Mouse (Mus musculus) cortical plate, adult 2 months (tissue): ENCODE results near the gene Ugt2a3.

Experiments
- CTCF ChIP-seq: fragments of 200-500 bp; IDR thresholded peaks from 2 replicates; pipeline ENCODE4 v1.5.1; 2011; ENCODE audit warnings: mild to moderate bottlenecking, control low read depth, low read length; ENCODE audit not compliant: insufficient read depth; ENCODE audit errors: extremely low read depth
- POLR2A ChIP-seq: fragments of 200-500 bp; IDR thresholded peaks from 2 replicates; pipeline ENCODE4 v1.6.1; 2011; ENCODE audit warnings: mild to moderate bottlenecking, low read length, control low read depth; ENCODE audit not compliant: insufficient read depth; ENCODE audit errors: extremely low read depth

- TF ChIP-seq CTCF = no peak
- TF ChIP-seq POLR2A = no peak
Measured at GRCm38 (mm10) chr5:87373502-87373863, 36.5 kb upstream of the Ugt2a3 start.
